Mouse (Mus musculus): ENCODE measurements around the gene Dmac1. TPM values are rescaled to one million over a fixed set of nuclear protein-coding genes. Genes with fewer than 3 reads are reported as not detected.
A peak's percentile ranks its signal among the peaks of the same experiment; 100 is the strongest.

The Dmac1 gene
- polyA plus RNA-seq, 1 experiment = 55.2 TPM

GRCm38 (mm10) chr4:75291142-75291541 lies 13.0 kb upstream of the Dmac1 start:
- WGBS = 87% methylated on average over 4 of the region's 4 CpGs
- no peak for DNase-seq
- Histone ChIP-seq H3K27ac (ENCODE audit: insufficient read depth, low read length) (no peak overlapping the region), H3K4me3 (replicated peaks; ENCODE audit: insufficient read depth, low read depth, low read length) (no peak overlapping the region), H3K27me3 (ENCODE audit: control insufficient read depth, insufficient read depth, low read length) (no peaks in the 10 kb centered on the region), H3K4me1 (ENCODE audit: control insufficient read depth, insufficient read depth, low read length) (no peaks in the 10 kb centered on the region)
- no peak for TF ChIP-seq CTCF (IDR thresholded peaks at IDR 0.05; ENCODE audit: borderline replicate concordance, insufficient read depth, low read depth, low read length)
- no peak for TF ChIP-seq POLR2A (IDR thresholded peaks at IDR 0.05; ENCODE audit: borderline replicate concordance, insufficient read depth, low read length)

- DNase-seq = peak in 1 of 2 experiments; percentile 14
- TF ChIP-seq CTCF (IDR thresholded peaks at IDR 0.05; ENCODE audit: borderline replicate concordance, insufficient read depth, low read depth, low read length) (no peak), POLR2A (IDR thresholded peaks at IDR 0.05; ENCODE audit: borderline replicate concordance, insufficient read depth, low read length) (no peak)
- 3% methylated on average over 30 of the region's 30 CpGs for WGBS
- H3K27ac ChIP-seq (ENCODE audit: insufficient read depth, low read length) = peak overlapping the region; percentile 44; the same call in 1 of the 2 replicates
- H3K4me3 ChIP-seq (replicated peaks; ENCODE audit: insufficient read depth, low read depth, low read length) = peak overlapping the region; percentile 83
- H3K4me1 ChIP-seq (ENCODE audit: control insufficient read depth, insufficient read depth, low read length) = no peaks in the 10 kb centered on the region; the same call in none of the 2 replicates
- H3K27me3 ChIP-seq (ENCODE audit: control insufficient read depth, insufficient read depth, low read length) = no peaks in the 10 kb centered on the region
These were observed 473 bp downstream of the Dmac1 start for GRCm38 (mm10) chr4:75277467-75278196.

- no peak overlapping the region for H3K4me3 ChIP-seq (replicated peaks; ENCODE audit: insufficient read depth, low read depth, low read length)
- DNase-seq = no peak
- no peak overlapping the region for H3K27ac ChIP-seq (ENCODE audit: insufficient read depth, low read length)
- H3K27me3 ChIP-seq (ENCODE audit: control insufficient read depth, insufficient read depth, low read length) = no peaks in the 10 kb centered on the region
- WGBS = 85% methylated on average over 2 of the region's 2 CpGs
- TF ChIP-seq POLR2A (IDR thresholded peaks at IDR 0.05; ENCODE audit: borderline replicate concordance, insufficient read depth, low read length) = no peak
- no peak for TF ChIP-seq CTCF (IDR thresholded peaks at IDR 0.05; ENCODE audit: borderline replicate concordance, insufficient read depth, low read depth, low read length)
- H3K4me1 ChIP-seq (ENCODE audit: control insufficient read depth, insufficient read depth, low read length) = no peaks in the 10 kb centered on the region; the same call in none of the 2 replicates
These were observed 2.4 kb downstream of the Dmac1 start for GRCm38 (mm10) chr4:75275737-75276136.

- no peak for TF ChIP-seq CTCF (IDR thresholded peaks at IDR 0.05; ENCODE audit: borderline replicate concordance, insufficient read depth, low read depth, low read length)
- no peak for TF ChIP-seq POLR2A (IDR thresholded peaks at IDR 0.05; ENCODE audit: borderline replicate concordance, insufficient read depth, low read length)
- DNase-seq = no peak
- H3K27me3 ChIP-seq (ENCODE audit: control insufficient read depth, insufficient read depth, low read length) = no peaks in the 10 kb centered on the region
- H3K4me1 ChIP-seq (ENCODE audit: control insufficient read depth, insufficient read depth, low read length) = 0 out of 2 replicates have a peak, but pooled peaks cover 2% of the 10 kb centered on the region
- 62% methylated on average over 2 of the region's 2 CpGs for WGBS
- no peak overlapping the region for H3K27ac ChIP-seq (ENCODE audit: insufficient read depth, low read length)
- H3K4me3 ChIP-seq (replicated peaks; ENCODE audit: insufficient read depth, low read depth, low read length) = no peak overlapping the region
These were observed 10.2 kb downstream of the Dmac1 start for GRCm38 (mm10) chr4:75267866-75268265.

GRCm38 (mm10) chr4:75266773-75267550 lies 11.1 kb downstream of the Dmac1 start:
- Histone ChIP-seq H3K4me3 (replicated peaks; ENCODE audit: insufficient read depth, low read depth, low read length) (no peak overlapping the region), H3K4me1 (ENCODE audit: control insufficient read depth, insufficient read depth, low read length) (0 out of 2 replicates have a peak, but pooled peaks cover 2% of the 10 kb centered on the region), H3K27ac (ENCODE audit: insufficient read depth, low read length) (no peak overlapping the region), H3K27me3 (ENCODE audit: control insufficient read depth, insufficient read depth, low read length) (no peaks in the 10 kb centered on the region)
- no peak for DNase-seq
- 83% methylated on average over 6 of the region's 6 CpGs for WGBS
- no peak for TF ChIP-seq POLR2A (IDR thresholded peaks at IDR 0.05; ENCODE audit: borderline replicate concordance, insufficient read depth, low read length)
- TF ChIP-seq CTCF (IDR thresholded peaks at IDR 0.05; ENCODE audit: borderline replicate concordance, insufficient read depth, low read depth, low read length) = no peak

- WGBS = 97% methylated on average over 2 of the region's 2 CpGs
- Histone ChIP-seq H3K4me1 (ENCODE audit: control insufficient read depth, insufficient read depth, low read length) (0 out of 2 replicates have a peak, but pooled peaks cover 2% of the 10 kb centered on the region), H3K27me3 (ENCODE audit: control insufficient read depth, insufficient read depth, low read length) (no peaks in the 10 kb centered on the region), H3K4me3 (replicated peaks; ENCODE audit: insufficient read depth, low read depth, low read length) (no peak overlapping the region), H3K27ac (ENCODE audit: insufficient read depth, low read length) (no peak overlapping the region)
- no peak for DNase-seq
- TF ChIP-seq CTCF (IDR thresholded peaks at IDR 0.05; ENCODE audit: borderline replicate concordance, insufficient read depth, low read depth, low read length) (no peak), POLR2A (IDR thresholded peaks at IDR 0.05; ENCODE audit: borderline replicate concordance, insufficient read depth, low read length) (no peak)
These were observed 13.9 kb downstream of the Dmac1 start for GRCm38 (mm10) chr4:75264219-75264618.

GRCm38 (mm10) chr4:75263556-75264129 lies 14.5 kb downstream of the Dmac1 start:
- no peak for TF ChIP-seq CTCF (IDR thresholded peaks at IDR 0.05; ENCODE audit: borderline replicate concordance, insufficient read depth, low read depth, low read length)
- Histone ChIP-seq H3K4me3 (replicated peaks; ENCODE audit: insufficient read depth, low read depth, low read length) (no peak overlapping the region), H3K27ac (ENCODE audit: insufficient read depth, low read length) (no peak overlapping the region), H3K4me1 (ENCODE audit: control insufficient read depth, insufficient read depth, low read length) (0 out of 2 replicates have a peak, but pooled peaks cover 2% of the 10 kb centered on the region), H3K27me3 (ENCODE audit: control insufficient read depth, insufficient read depth, low read length) (no peaks in the 10 kb centered on the region)
- peak in 1 of 2 experiments; percentile 17 for DNase-seq
- WGBS = 31% methylated on average over 3 of the region's 3 CpGs

All from cerebellum, adult 2 months (tissue).